Mouse (Mus musculus) heart, postnatal 0 days (tissue): ENCODE measurements around the gene Zranb1. TPM values are rescaled to one million over a fixed set of nuclear protein-coding genes. Genes with fewer than 3 reads are reported as not detected.
A peak's percentile ranks its signal among the peaks of the same experiment; 100 is the strongest.

Experiments used
- ATAC-seq: fragments of 200-750 bp; cut with Nextera tagmentation; 2 replicates; pipeline ENCODE4 v1.8.0; 2017; ENCODE audit warnings: low read depth, moderate number of reproducible peaks, moderate library complexity; ENCODE audit not compliant: insufficient read depth
- DNase-seq: peaks from one replicate; pipeline ENCODE4 v3.0.0-alpha.2; 2016; ENCODE audit warnings: low spot score
- H3K27ac ChIP-seq: fragments of 300-500 bp; sonication (generic); 2 replicates; pipeline ENCODE4 v1.5.1; 2014; ENCODE audit warnings: low read depth, mild to moderate bottlenecking
- H3K27me3 ChIP-seq: fragments of 300-500 bp; sonication (generic); 2 replicates; pipeline ENCODE4 v1.6.1; 2014; ENCODE audit warnings: low read length, mixed read lengths; ENCODE audit not compliant: control insufficient read depth, insufficient read depth
- H3K36me3 ChIP-seq: fragments of 300-500 bp; sonication (generic); replicated peaks from 2 replicates; pipeline ENCODE4 v1.6.1; 2014; ENCODE audit warnings: low read length, mixed read lengths; ENCODE audit not compliant: control insufficient read depth, insufficient read depth
- H3K4me1 ChIP-seq: fragments of 300-500 bp; sonication (generic); 2 replicates; pipeline ENCODE4 v1.6.1; 2014; ENCODE audit warnings: antibody characterized with exemption; ENCODE audit not compliant: control insufficient read depth, insufficient read depth
- H3K4me2 ChIP-seq: fragments of 300-500 bp; sonication (generic); 2 replicates; pipeline ENCODE4 v1.6.1; 2014; ENCODE audit warnings: low read depth, mild to moderate bottlenecking, low read length, moderate library complexity
- H3K4me3 ChIP-seq: fragments of 300-500 bp; sonication (generic); 2 replicates; pipeline ENCODE4 v1.5.1; 2014; ENCODE audit warnings: low read depth, low read length
- H3K9ac ChIP-seq: fragments of 300-500 bp; sonication (generic); replicated peaks from 2 replicates; pipeline ENCODE4 v1.6.1; 2014; ENCODE audit warnings: low read depth, low read length, mixed read lengths
- H3K9me3 ChIP-seq: fragments of 300-500 bp; sonication (generic); replicated peaks from 2 replicates; pipeline ENCODE4 v1.6.1; 2016; ENCODE audit warnings: low read length; ENCODE audit not compliant: control insufficient read depth
- CTCF ChIP-seq: IDR thresholded peaks from 2 replicates; pipeline ENCODE4 v1.5.1; 2016; ENCODE audit warnings: antibody characterized with exemption, control low read depth, low read depth
- EP300 ChIP-seq: IDR thresholded peaks from 2 replicates; pipeline ENCODE4 v1.6.1; 2016; ENCODE audit warnings: antibody characterized with exemption, low read depth
- WGBS: fragments of 180-500 bp; shearing (Covaris S2); extraction: QIAGEN DNeasy Blood & Tissue Kit; methylation state at CpG from one replicate; pipeline ENCODE4 v1.1.7; 2014; 5-methylcytosine and 5-hydroxymethylcytosine counted together
- polyA plus RNA-seq: library from polyadenylated mRNA; unstranded; fragments of >200 nt; fragmentation: Nextera tagmentation; extraction: Ambion mirVana; gene quantifications from 2 replicates; pipeline ENCODE4 v1.2.1, GENCODE M21; 2015
- total RNA-seq: library from RNA; depleted of rRNA; stranded (reverse); fragments of >200 nt; gene quantifications from 2 replicates; pipeline ENCODE4 v1.2.3, GENCODE M21; 2014; ENCODE audit warnings: low replicate concordance; rRNA removed

Gene Zranb1
- total RNA-seq: 19.9 and 49.6 TPM in 2 replicates
- 8.9 and 9.9 TPM in 2 replicates for polyA plus RNA-seq

- no peaks in the 10 kb centered on the region for H3K27me3 ChIP-seq
- H3K4me1 ChIP-seq: peaks cover 7% of the 10 kb centered on the region; the same call in 1 of the 2 replicates
- peak within 1 kb of the TSS; percentile 93 for H3K9ac ChIP-seq
- DNase-seq (peak; percentile 98), ATAC-seq (peak; percentile 99)
- no peaks in the 10 kb centered on the region for H3K36me3 ChIP-seq
- H3K9me3 ChIP-seq: no peaks in the 10 kb centered on the region
- H3K27ac ChIP-seq: peak within 1 kb of the TSS; percentile 98
- H3K4me3 ChIP-seq: peak within 1 kb of the TSS; percentile 91
- no peak for TF ChIP-seq CTCF
- no peak for TF ChIP-seq EP300
- under 1% methylated on average over 73 of the region's 93 CpGs for WGBS
- H3K4me2 ChIP-seq: peak within 1 kb of the TSS; percentile 77
Measured at GRCm38 (mm10) chr7:132930850-132931559, at the start of gene Zranb1. TSS of gene Zranb1 (plus strand) at chr7:132931142.

- H3K4me3 ChIP-seq: no peak overlapping the region
- peaks cover 72% of the 10 kb centered on the region for H3K36me3 ChIP-seq
- no peaks in the 10 kb centered on the region for H3K27me3 ChIP-seq
- no peaks in the 10 kb centered on the region for H3K9me3 ChIP-seq
- WGBS: 67% methylated on average over 2 of the region's 2 CpGs
- H3K27ac ChIP-seq: no peak overlapping the region
- ATAC-seq: no peak
- no peak for DNase-seq
- TF ChIP-seq EP300 (no peak), CTCF (peak; percentile 29)
- no peaks in the 10 kb centered on the region for H3K4me1 ChIP-seq
- no peak overlapping the region for H3K9ac ChIP-seq
- H3K4me2 ChIP-seq: no peak overlapping the region
Measured at GRCm38 (mm10) chr7:132882343-132882742, 48.6 kb upstream of the Zranb1 start.

DNA sequence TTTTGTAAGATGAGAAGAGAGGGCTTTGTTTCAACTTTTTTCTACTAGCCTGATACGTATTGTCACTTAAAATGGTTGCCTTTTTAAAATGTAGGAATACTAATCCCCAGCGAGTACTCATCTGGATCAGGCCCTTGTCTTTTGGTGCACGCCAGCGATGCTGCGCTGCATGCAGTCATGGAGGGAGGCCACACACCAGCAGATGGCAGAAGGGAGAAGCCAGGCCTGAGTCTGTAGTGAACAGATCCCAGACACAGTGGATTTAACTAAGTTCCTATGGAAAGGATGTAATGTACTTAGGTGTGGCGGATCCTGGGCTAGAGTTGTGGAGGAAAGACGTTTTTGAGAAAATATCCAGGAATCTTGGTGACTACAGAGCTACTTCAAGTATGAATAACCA, 46.9 kb upstream of the Zranb1 start:
- ATAC-seq (no peak), DNase-seq (no peak)
- no peak overlapping the region for H3K9ac ChIP-seq
- H3K36me3 ChIP-seq: peaks cover 56% of the 10 kb centered on the region
- no peaks in the 10 kb centered on the region; the same call in 1 of the 2 replicates for H3K4me1 ChIP-seq
- H3K4me3 ChIP-seq: no peak overlapping the region
- no peak overlapping the region for H3K27ac ChIP-seq
- TF ChIP-seq CTCF (peak; percentile 34), EP300 (no peak)
- no peaks in the 10 kb centered on the region for H3K27me3 ChIP-seq
- no peak overlapping the region for H3K4me2 ChIP-seq
- WGBS: 91% methylated on average over 7 of the region's 7 CpGs
- no peaks in the 10 kb centered on the region for H3K9me3 ChIP-seq

GRCm38 (mm10) chr7:132887019-132887804, 43.7 kb upstream of the Zranb1 start:
- H3K9ac ChIP-seq: no peak overlapping the region
- ATAC-seq (no peak), DNase-seq (no peak)
- H3K36me3 ChIP-seq: peaks cover 28% of the 10 kb centered on the region
- no peak overlapping the region for H3K27ac ChIP-seq
- 59% methylated on average over 7 of the region's 7 CpGs for WGBS
- no peaks in the 10 kb centered on the region for H3K27me3 ChIP-seq
- no peak for TF ChIP-seq CTCF
- TF ChIP-seq EP300: no peak
- no peaks in the 10 kb centered on the region for H3K9me3 ChIP-seq
- no peaks in the 10 kb centered on the region; the same call in 1 of the 2 replicates for H3K4me1 ChIP-seq
- no peak overlapping the region for H3K4me3 ChIP-seq
- no peak overlapping the region for H3K4me2 ChIP-seq

- no peak for DNase-seq
- Histone ChIP-seq H3K9me3 (no peaks in the 10 kb centered on the region), H3K27me3 (no peaks in the 10 kb centered on the region), H3K4me1 (no peaks in the 10 kb centered on the region; the same call in 1 of the 2 replicates), H3K36me3 (peaks cover 21% of the 10 kb centered on the region), H3K4me2 (no peak overlapping the region), H3K27ac (no peak overlapping the region), H3K9ac (no peak overlapping the region), H3K4me3 (no peak overlapping the region)
- WGBS: 54% methylated on average over 3 of the region's 3 CpGs
- no peak for TF ChIP-seq CTCF
- ATAC-seq: no peak
Measured at GRCm38 (mm10) chr7:132888052-132888451, 42.9 kb upstream of the Zranb1 start.
